ENCODE assay signal across 29 mouse cellular contexts in the genomic region with DNA sequence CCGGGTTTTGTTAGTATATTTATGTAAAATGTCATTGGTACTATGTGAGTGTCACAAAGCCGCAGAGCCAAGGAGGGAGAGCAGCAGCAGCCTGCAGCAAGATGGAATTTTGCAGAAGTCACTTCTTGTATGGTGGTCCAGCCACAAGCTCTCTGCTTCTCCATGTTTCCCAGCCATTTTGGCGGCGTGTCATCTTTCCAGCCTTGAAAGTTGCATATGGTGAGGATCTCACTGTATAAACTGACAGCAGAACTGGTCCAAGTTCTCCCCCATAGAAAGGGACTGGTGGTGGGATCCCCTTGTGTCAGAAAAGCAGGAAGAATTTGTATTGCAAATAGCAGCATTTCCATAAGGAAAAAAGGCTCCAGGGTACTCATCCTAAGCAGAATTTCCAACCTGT.
DNase-seq lines count a peak whose midpoint lies in the region; ATAC-seq and TF ChIP-seq lines count a peak whose summit lies in the region.
"Had no signal": no experiment of that assay in that cellular context is flagged by ENCODE, and none has a peak within 500 bp of the region (broad histone marks: within the 10 kb centered on the region; RNA-seq: fewer than 3 reads in every experiment).

No protein-coding gene starts in this region.

- H3K4me3 ChIP-seq in forebrain, postnatal 0 days (ENCODE audit: low read depth, low read length): no peak overlapping the region
- no peak overlapping the region for H3K4me3 ChIP-seq in forebrain, embryonic 13.5 days
- no peak overlapping the region for H3K4me3 ChIP-seq in lung, embryonic 14.5 days (ENCODE audit: low read depth, low read length)
- H3K4me3 ChIP-seq in stomach, embryonic 14.5 days (ENCODE audit: low read depth, low read length): no peak overlapping the region
- H3K4me3 ChIP-seq in stomach, postnatal 0 days (ENCODE audit: low read depth, low read length): no peak overlapping the region
- no peak overlapping the region for H3K4me3 ChIP-seq in midbrain, embryonic 13.5 days (replicated peaks)
- H3K4me3 ChIP-seq: gastrocnemius, adult 2 months; hindbrain, embryonic 12.5 days; kidney, embryonic 15.5 days; layer of hippocampus, adult 2 months; limb, embryonic 12.5 days; liver, embryonic 15.5 days had no signal

- TF ChIP-seq EP300 in stomach, postnatal 0 days (optimal IDR thresholded peaks at IDR 0.05): no peak

- no peaks in the 10 kb centered on the region for H3K4me1 ChIP-seq in forebrain, postnatal 0 days (ENCODE audit: insufficient read depth)
- H3K4me1 ChIP-seq in forebrain, embryonic 13.5 days: peaks cover 9% of the 10 kb centered on the region
- H3K4me1 ChIP-seq in lung, embryonic 14.5 days (ENCODE audit: insufficient read depth): no peaks in the 10 kb centered on the region
- H3K4me1 ChIP-seq in stomach, embryonic 14.5 days (ENCODE audit: control insufficient read depth, insufficient read depth, low read length): no peaks in the 10 kb centered on the region
- no peaks in the 10 kb centered on the region for H3K4me1 ChIP-seq in stomach, postnatal 0 days (replicated peaks; ENCODE audit: control insufficient read depth, insufficient read depth)
- no peaks in the 10 kb centered on the region for H3K4me1 ChIP-seq in midbrain, embryonic 13.5 days (replicated peaks)
- H3K4me1 ChIP-seq: hindbrain, embryonic 12.5 days; kidney, embryonic 15.5 days; liver, embryonic 15.5 days had no signal

- H3K27ac ChIP-seq in forebrain, postnatal 0 days (ENCODE audit: low read depth, low read length): no peak overlapping the region
- H3K27ac ChIP-seq in forebrain, embryonic 13.5 days: no peak overlapping the region
- H3K27ac ChIP-seq in lung, embryonic 14.5 days (ENCODE audit: low read depth): no peak overlapping the region
- peak overlapping the region; percentile 71; the same call in 1 of the 2 replicates for H3K27ac ChIP-seq in stomach, embryonic 14.5 days (ENCODE audit: low read length)
- no peak overlapping the region for H3K27ac ChIP-seq in stomach, postnatal 0 days (replicated peaks)
- no peak overlapping the region for H3K27ac ChIP-seq in midbrain, embryonic 13.5 days
- H3K27ac ChIP-seq: gastrocnemius, adult 2 months; hindbrain, embryonic 12.5 days; hindbrain, postnatal 0 days; kidney, embryonic 15.5 days; layer of hippocampus, adult 2 months; limb, embryonic 12.5 days; liver, embryonic 15.5 days; macrophage had no signal

- peak; percentile 84 for ATAC-seq in forebrain, postnatal 0 days
- ATAC-seq in forebrain, embryonic 13.5 days: no peak; the same call in 1 of the 2 replicates
- ATAC-seq in lung, embryonic 14.5 days (ENCODE audit: insufficient read depth): no peak
- ATAC-seq in stomach, embryonic 14.5 days (ENCODE audit: insufficient number of reproducible peaks, insufficient read depth, low FRiP score, low read depth): peak; percentile 39; the same call in 1 of the 2 replicates
- no peak for ATAC-seq in stomach, postnatal 0 days (ENCODE audit: low FRiP score, low TSS enrichment)
- ATAC-seq in midbrain, embryonic 13.5 days: no peak
- ATAC-seq: CD4-positive, CD25-positive, alpha-beta regulatory T cell, adult 4 months; hindbrain, postnatal 0 days had no signal

- DNase-seq in forebrain, postnatal 0 days: peak; percentile 75
- peak; percentile 47 for DNase-seq in lung, embryonic 14.5 days
- no peak for DNase-seq in lung, postnatal 36 days
- DNase-seq in stomach, postnatal 0 days (ENCODE audit: low spot score): no peak
- DNase-seq: adrenal gland, adult 2 months; adrenal gland, postnatal 36 days; cerebellum, adult 8-10 months; cerebellum, postnatal 25 days; gastrocnemius, adult 2 months; gastrocnemius, postnatal 36 days; heart, adult 18-20 months; heart, postnatal 36 days; kidney, adult 18-20 months; kidney, postnatal 36 days; midbrain, embryonic 14.5 days; thymus, adult 2 months; thymus, postnatal 36 days had no signal

- no peak overlapping the region for H3K4me2 ChIP-seq in forebrain, postnatal 0 days (ENCODE audit: low read depth)
- no peak overlapping the region for H3K4me2 ChIP-seq in forebrain, embryonic 13.5 days
- H3K4me2 ChIP-seq in lung, embryonic 14.5 days: no peak overlapping the region
- no peak overlapping the region for H3K4me2 ChIP-seq in stomach, embryonic 14.5 days (replicated peaks; ENCODE audit: low read depth, low read length)
- no peak overlapping the region for H3K4me2 ChIP-seq in stomach, postnatal 0 days (replicated peaks; ENCODE audit: low read depth)
- H3K4me2 ChIP-seq in midbrain, embryonic 13.5 days (replicated peaks): no peak overlapping the region
- H3K4me2 ChIP-seq: heart, embryonic 11.5 days; hindbrain, embryonic 12.5 days; kidney, embryonic 15.5 days; limb, embryonic 12.5 days; liver, embryonic 15.5 days had no signal

- H3K9ac ChIP-seq in forebrain, postnatal 0 days: no peak overlapping the region
- no peak overlapping the region for H3K9ac ChIP-seq in forebrain, embryonic 13.5 days
- H3K9ac ChIP-seq in lung, embryonic 14.5 days: no peak overlapping the region
- H3K9ac ChIP-seq in stomach, embryonic 14.5 days (replicated peaks; ENCODE audit: low read depth, low read length): no peak overlapping the region
- no peak overlapping the region for H3K9ac ChIP-seq in stomach, postnatal 0 days (ENCODE audit: low read length)
- no peak overlapping the region for H3K9ac ChIP-seq in midbrain, embryonic 13.5 days (replicated peaks)
- H3K9ac ChIP-seq: hindbrain, embryonic 12.5 days; kidney, embryonic 15.5 days; limb, embryonic 12.5 days; liver, embryonic 15.5 days had no signal

- H3K36me3 ChIP-seq in forebrain, postnatal 0 days (ENCODE audit: insufficient read depth): no peaks in the 10 kb centered on the region
- no peaks in the 10 kb centered on the region for H3K36me3 ChIP-seq in forebrain, embryonic 13.5 days (ENCODE audit: poor library complexity, severe bottlenecking)
- H3K36me3 ChIP-seq in lung, embryonic 14.5 days (ENCODE audit: insufficient read depth): no peaks in the 10 kb centered on the region
- no peaks in the 10 kb centered on the region for H3K36me3 ChIP-seq in stomach, embryonic 14.5 days (ENCODE audit: control insufficient read depth, insufficient read depth, low read length)
- H3K36me3 ChIP-seq in stomach, postnatal 0 days (ENCODE audit: control insufficient read depth, insufficient read depth, low read length): no peaks in the 10 kb centered on the region
- H3K36me3 ChIP-seq in midbrain, embryonic 13.5 days: no peaks in the 10 kb centered on the region
- H3K36me3 ChIP-seq: hindbrain, embryonic 12.5 days; kidney, embryonic 15.5 days; limb, embryonic 12.5 days; liver, embryonic 15.5 days had no signal

- no peaks in the 10 kb centered on the region for H3K27me3 ChIP-seq in forebrain, postnatal 0 days (ENCODE audit: insufficient read depth, low read length)
- no peaks in the 10 kb centered on the region for H3K27me3 ChIP-seq in forebrain, embryonic 13.5 days
- H3K27me3 ChIP-seq in lung, embryonic 14.5 days (ENCODE audit: insufficient read depth, low read length): no peaks in the 10 kb centered on the region
- no peaks in the 10 kb centered on the region for H3K27me3 ChIP-seq in stomach, embryonic 14.5 days (ENCODE audit: control insufficient read depth, insufficient read depth, low read length)
- no peaks in the 10 kb centered on the region for H3K27me3 ChIP-seq in stomach, postnatal 0 days (ENCODE audit: control insufficient read depth, insufficient read depth, low read length)
- no peaks in the 10 kb centered on the region for H3K27me3 ChIP-seq in midbrain, embryonic 13.5 days
- H3K27me3 ChIP-seq: hindbrain, embryonic 12.5 days; kidney, embryonic 15.5 days; limb, embryonic 12.5 days; liver, embryonic 15.5 days had no signal

- no peaks in the 10 kb centered on the region for H3K9me3 ChIP-seq in forebrain, postnatal 0 days (ENCODE audit: low read length)
- H3K9me3 ChIP-seq in forebrain, embryonic 13.5 days (replicated peaks): no peaks in the 10 kb centered on the region
- H3K9me3 ChIP-seq in lung, embryonic 14.5 days (ENCODE audit: low read depth, low read length): no peaks in the 10 kb centered on the region
- H3K9me3 ChIP-seq in stomach, embryonic 14.5 days (ENCODE audit: control insufficient read depth, low read depth, low read length): no peaks in the 10 kb centered on the region
- H3K9me3 ChIP-seq in stomach, postnatal 0 days (ENCODE audit: control insufficient read depth, low read length): no peaks in the 10 kb centered on the region
- no peaks in the 10 kb centered on the region for H3K9me3 ChIP-seq in midbrain, embryonic 13.5 days
- H3K9me3 ChIP-seq: hindbrain, embryonic 12.5 days; kidney, embryonic 15.5 days; limb, embryonic 12.5 days; liver, embryonic 15.5 days had no signal

- 55% methylated on average over 4 of the region's 4 CpGs for WGBS in forebrain, postnatal 0 days
- WGBS in forebrain, embryonic 13.5 days: 83% methylated on average over 4 of the region's 4 CpGs
- 60% methylated on average over 4 of the region's 4 CpGs for WGBS in lung, embryonic 14.5 days
- 63% methylated on average over 4 of the region's 4 CpGs for WGBS in stomach, embryonic 14.5 days
- 54% methylated on average over 4 of the region's 4 CpGs for WGBS in stomach, postnatal 0 days
- WGBS in midbrain, embryonic 13.5 days: 81% methylated on average over 4 of the region's 4 CpGs

- TF ChIP-seq CTCF in forebrain, postnatal 0 days (IDR thresholded peaks at IDR 0.05; ENCODE audit: low read depth): no peak
- no peak for TF ChIP-seq CTCF in lung, embryonic 14.5 days (IDR thresholded peaks at IDR 0.05; ENCODE audit: low read depth)
- TF ChIP-seq CTCF in stomach, postnatal 0 days (IDR thresholded peaks at IDR 0.05; ENCODE audit: low read depth): no peak

Comparison
In these comparisons a context has a peak if more than half of its experiments do, and no peak if none do; other contexts are left out.
1. ATAC-seq: peak in forebrain, postnatal 0 days (single experiment) and stomach, embryonic 14.5 days (single experiment); none in forebrain, embryonic 13.5 days (single experiment), lung, embryonic 14.5 days (single experiment), stomach, postnatal 0 days (single experiment) and midbrain, embryonic 13.5 days (single experiment).
2. DNase-seq: peak in forebrain, postnatal 0 days (single experiment) and lung, embryonic 14.5 days (single experiment); none in lung, postnatal 36 days (single experiment) and stomach, postnatal 0 days (single experiment).